Comparison of ENCODE assay signal across 8 mouse cellular contexts in genomic region chr7:46957831-46958691, GRCm38 (mm10). TPM values are rescaled to one million over a fixed set of nuclear protein-coding genes. Genes with fewer than 3 reads are reported as not detected.
DNase-seq lines count a peak whose midpoint lies in the region; ATAC-seq and TF ChIP-seq lines count a peak whose summit lies in the region.

Gene Uevld, minus strand, starts transcription at chr7:46958527.

- peak; percentile 94 for DNase-seq in 416B (ENCODE audit: low read depth)
- DNase-seq in heart, adult 8-10 months (ENCODE audit: low spot score) = peak; percentile 94
- peak; percentile 96 for DNase-seq in kidney, adult 9 months
- peak; percentile 90 for DNase-seq in limb, embryonic 14.5 days (ENCODE audit: low spot score)
- peak; percentile 92 for DNase-seq in midbrain, postnatal 0 days (ENCODE audit: low spot score)
- peak; percentile 86 to 89 for DNase-seq in spleen, postnatal 14 days (ENCODE audit: low spot score in 2 of 2)

- ATAC-seq in embryonic facial prominence, embryonic 15.5 days (ENCODE audit: insufficient number of reproducible peaks, low FRiP score, low TSS enrichment, low read depth) = peak; percentile 89
- peak; percentile 88 for ATAC-seq in limb, embryonic 14.5 days (ENCODE audit: low FRiP score, low read depth)
- ATAC-seq in midbrain, postnatal 0 days (ENCODE audit: low FRiP score) = peak; percentile 89

- peak within 1 kb of the TSS; percentile 24; the same call in 1 of the 2 replicates for H3K27ac ChIP-seq in bone marrow, adult 2 months (ENCODE audit: control insufficient read depth, insufficient read depth, low read depth, low read length, poor library complexity)
- 0 out of 2 replicates have a peak within 1 kb of the TSS, but pooled peaks have one; percentile 30 for H3K27ac ChIP-seq in embryonic facial prominence, embryonic 15.5 days (replicated peaks)
- no peak within 1 kb of the TSS for H3K27ac ChIP-seq in limb, embryonic 14.5 days (replicated peaks; ENCODE audit: low read depth, low read length)
- H3K27ac ChIP-seq in midbrain, postnatal 0 days (ENCODE audit: low read depth, low read length) = peak within 1 kb of the TSS; percentile 13; the same call in 1 of the 2 replicates

- H3K9me3 ChIP-seq in embryonic facial prominence, embryonic 15.5 days (replicated peaks) = no peaks in the 10 kb centered on the region
- no peaks in the 10 kb centered on the region for H3K9me3 ChIP-seq in limb, embryonic 14.5 days (ENCODE audit: control insufficient read depth, low read length)
- no peaks in the 10 kb centered on the region for H3K9me3 ChIP-seq in midbrain, postnatal 0 days (ENCODE audit: low read length)

- TF ChIP-seq POLR2A in bone marrow, adult 2 months (IDR thresholded peaks at IDR 0.05; ENCODE audit: borderline replicate concordance, control insufficient read depth, low read depth, low read length) = peak; percentile 84
- 0 out of 2 replicates have a peak, but pooled peaks have one; percentile 21 for TF ChIP-seq POLR2A in limb, embryonic 14.5 days (IDR thresholded peaks at IDR 0.05; ENCODE audit: borderline replicate concordance, extremely low read depth, insufficient read depth, insufficient read length)

- H3K36me3 ChIP-seq in embryonic facial prominence, embryonic 15.5 days = peaks cover 24% of the 10 kb centered on the region
- peaks cover 18% of the 10 kb centered on the region for H3K36me3 ChIP-seq in limb, embryonic 14.5 days (ENCODE audit: control insufficient read depth, insufficient read depth, low read length)
- peaks cover 10% of the 10 kb centered on the region; the same call in 1 of the 2 replicates for H3K36me3 ChIP-seq in midbrain, postnatal 0 days (ENCODE audit: insufficient read depth, low read length)

- H3K27me3 ChIP-seq in embryonic facial prominence, embryonic 15.5 days = peaks cover 4% of the 10 kb centered on the region; the same call in 1 of the 2 replicates
- no peaks in the 10 kb centered on the region for H3K27me3 ChIP-seq in limb, embryonic 14.5 days (ENCODE audit: control insufficient read depth, insufficient read depth, low read length)
- no peaks in the 10 kb centered on the region for H3K27me3 ChIP-seq in midbrain, postnatal 0 days (ENCODE audit: insufficient read depth, low read length)

- H3K4me2 ChIP-seq in embryonic facial prominence, embryonic 15.5 days (replicated peaks) = peak within 1 kb of the TSS; percentile 79
- peak within 1 kb of the TSS; percentile 83 for H3K4me2 ChIP-seq in limb, embryonic 14.5 days (replicated peaks; ENCODE audit: low read depth, low read length, severe bottlenecking)
- H3K4me2 ChIP-seq in midbrain, postnatal 0 days (ENCODE audit: low read depth, low read length, poor library complexity, severe bottlenecking) = peak within 1 kb of the TSS; percentile 67

- TF ChIP-seq CTCF in bone marrow, adult 2 months (IDR thresholded peaks at IDR 0.05; ENCODE audit: control insufficient read depth, insufficient read depth, low read length) = no peak; the same call in 1 of the 2 replicates
- TF ChIP-seq CTCF in midbrain, postnatal 0 days (IDR thresholded peaks at IDR 0.05) = peak; percentile 51

- peak within 1 kb of the TSS; percentile 92 for H3K4me3 ChIP-seq in bone marrow, adult 2 months (replicated peaks; ENCODE audit: control insufficient read depth, low read depth, low read length)
- peak within 1 kb of the TSS; percentile 74 for H3K4me3 ChIP-seq in embryonic facial prominence, embryonic 15.5 days (replicated peaks)
- peak within 1 kb of the TSS; percentile 75 for H3K4me3 ChIP-seq in limb, embryonic 14.5 days (replicated peaks; ENCODE audit: low read length)
- peak within 1 kb of the TSS; percentile 52 for H3K4me3 ChIP-seq in midbrain, postnatal 0 days (ENCODE audit: low read depth, low read length)

- WGBS in bone marrow, adult 2 months = under 1% methylated on average over 51 of the region's 51 CpGs
- 1% methylated on average over 51 of the region's 51 CpGs for WGBS in embryonic facial prominence, embryonic 15.5 days
- WGBS in limb, embryonic 14.5 days = 3% methylated on average over 51 of the region's 51 CpGs
- WGBS in midbrain, postnatal 0 days = under 1% methylated on average over 51 of the region's 51 CpGs

- peaks cover 2% of the 10 kb centered on the region for H3K4me1 ChIP-seq in bone marrow, adult 2 months (ENCODE audit: control insufficient read depth, insufficient read depth, low read length)
- H3K4me1 ChIP-seq in embryonic facial prominence, embryonic 15.5 days = peaks cover 16% of the 10 kb centered on the region
- H3K4me1 ChIP-seq in limb, embryonic 14.5 days (ENCODE audit: control insufficient read depth, insufficient read depth, low read length) = peaks cover 11% of the 10 kb centered on the region
- H3K4me1 ChIP-seq in midbrain, postnatal 0 days (ENCODE audit: insufficient read depth, low read length) = no peaks in the 10 kb centered on the region; the same call in 1 of the 2 replicates

- peak within 1 kb of the TSS; percentile 54 for H3K9ac ChIP-seq in embryonic facial prominence, embryonic 15.5 days
- peak within 1 kb of the TSS; percentile 84 for H3K9ac ChIP-seq in limb, embryonic 14.5 days (ENCODE audit: low read depth, low read length, severe bottlenecking)
- H3K9ac ChIP-seq in midbrain, postnatal 0 days (replicated peaks; ENCODE audit: low read length, poor library complexity, severe bottlenecking) = peak within 1 kb of the TSS; percentile 70

RNA-seq across cellular contexts. Expression of gene Uevld, which starts in this region (rescaled TPM):
- 3.7 and 3.9 TPM in 2 replicates for polyA plus RNA-seq in bone marrow, adult 2 months (2011; ENCODE audit: insufficient read depth, insufficient read length, low replicate concordance, missing spikeins)
- 9.8 and 10.7 TPM in 2 replicates for polyA plus RNA-seq in embryonic facial prominence, embryonic 15.5 days (2015; fragmentation: Nextera tagmentation; extraction: Ambion mirVana)
- total RNA-seq in heart, adult 8-10 months (2022) = 10 to 100 TPM; 10.1 to 14.9 (median 12.7) TPM
- 9.4 and 10.2 TPM in 2 replicates for polyA plus RNA-seq in limb, embryonic 14.5 days (2012; rRNA removed)
- 10.0 and 12.5 TPM in 2 replicates for polyA plus RNA-seq in limb, embryonic 14.5 days (2014; fragmentation: Nextera tagmentation; extraction: Ambion mirVana)
- 10.1 and 10.6 TPM in 2 replicates for total RNA-seq in midbrain, postnatal 0 days (2014; rRNA removed)
- 3.7 TPM in 2 replicates for polyA plus RNA-seq in midbrain, postnatal 0 days (2015; fragmentation: Nextera tagmentation; extraction: Ambion mirVana)
